Mouse (Mus musculus) hindbrain, embryonic 10.5 days (tissue): ENCODE measurements around the gene Dock7. TPM values are rescaled to one million over a fixed set of nuclear protein-coding genes. Genes with fewer than 3 reads are reported as not detected.
A peak's percentile ranks its signal among the peaks of the same experiment; 100 is the strongest.
"Not testable (repeated sequence)": the region's sequence is repeated elsewhere in the genome, so short reads cannot be mapped to it uniquely, and the experiment has no call there.

ENCODE experiments used
- DNase-seq: peaks from one replicate; pipeline ENCODE4 v3.0.0-alpha.2; 2017; ENCODE audit warnings: low spot score
- H3K27ac ChIP-seq: fragments of 300-500 bp; sonication (generic); 2 replicates; pipeline ENCODE4 v1.5.1; 2016; ENCODE audit warnings: mild to moderate bottlenecking, moderate library complexity
- H3K27me3 ChIP-seq: fragments of 300-500 bp; sonication (generic); 2 replicates; pipeline ENCODE4 v1.6.1; 2016; ENCODE audit warnings: mild to moderate bottlenecking; ENCODE audit not compliant: poor library complexity, insufficient read depth, severe bottlenecking
- H3K36me3 ChIP-seq: fragments of 300-500 bp; sonication (generic); 2 replicates; pipeline ENCODE4 v1.6.1; 2016; ENCODE audit warnings: mild to moderate bottlenecking, moderate library complexity
- H3K4me1 ChIP-seq: fragments of 300-500 bp; sonication (generic); replicated peaks from 2 replicates; pipeline ENCODE4 v1.6.1; 2016; ENCODE audit warnings: mild to moderate bottlenecking
- H3K4me3 ChIP-seq: fragments of 300-500 bp; sonication (generic); 2 replicates; pipeline ENCODE4 v1.5.1; 2016; ENCODE audit warnings: mild to moderate bottlenecking, moderate library complexity
- H3K9me3 ChIP-seq: fragments of 300-500 bp; sonication (generic); 2 replicates; pipeline ENCODE4 v1.6.1; 2016; ENCODE audit warnings: mild to moderate bottlenecking, moderate library complexity
- WGBS: fragments of 180-500 bp; shearing (Covaris S2); methylation state at CpG from one replicate; pipeline ENCODE4 v1.1.7; 2016; 5-methylcytosine and 5-hydroxymethylcytosine counted together
- polyA plus RNA-seq: library from polyadenylated mRNA; unstranded; fragments of >200 nt; fragmentation: Nextera tagmentation; extraction: Ambion mirVana; gene quantifications from 2 replicates; pipeline ENCODE4 v1.2.1, GENCODE M21; 2016

Dock7 gene
- polyA plus RNA-seq, 1 experiment from 2014 or later = 74.6 TPM

DNA sequence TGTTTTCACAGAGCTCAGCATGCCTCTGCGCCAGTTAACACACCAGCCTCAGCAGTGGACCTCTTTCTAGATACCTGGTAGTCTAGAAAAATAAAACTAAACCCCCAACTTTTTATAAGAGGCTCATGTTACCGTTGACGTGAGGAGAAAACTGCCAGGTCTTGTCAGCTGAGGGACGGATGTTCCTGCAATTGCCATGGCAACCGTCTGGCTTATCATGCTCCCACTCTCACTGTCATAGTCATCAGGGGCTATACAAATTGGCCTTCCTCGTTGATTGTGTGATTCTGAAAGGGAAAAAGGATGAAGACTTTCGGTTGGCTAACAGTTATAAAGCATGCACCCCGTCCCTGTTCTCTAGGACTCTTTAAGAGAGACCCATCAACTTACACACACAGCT, 145.0 kb downstream of the Dock7 start:
- 67% methylated on average over 8 of the region's 8 CpGs for WGBS
- Histone ChIP-seq H3K27me3 (no peaks in the 10 kb centered on the region), H3K4me3 (no peak overlapping the region), H3K27ac (no peak overlapping the region), H3K36me3 (peaks cover 92% of the 10 kb centered on the region), H3K9me3 (no peaks in the 10 kb centered on the region), H3K4me1 (no peaks in the 10 kb centered on the region)
- no peak for DNase-seq

DNA sequence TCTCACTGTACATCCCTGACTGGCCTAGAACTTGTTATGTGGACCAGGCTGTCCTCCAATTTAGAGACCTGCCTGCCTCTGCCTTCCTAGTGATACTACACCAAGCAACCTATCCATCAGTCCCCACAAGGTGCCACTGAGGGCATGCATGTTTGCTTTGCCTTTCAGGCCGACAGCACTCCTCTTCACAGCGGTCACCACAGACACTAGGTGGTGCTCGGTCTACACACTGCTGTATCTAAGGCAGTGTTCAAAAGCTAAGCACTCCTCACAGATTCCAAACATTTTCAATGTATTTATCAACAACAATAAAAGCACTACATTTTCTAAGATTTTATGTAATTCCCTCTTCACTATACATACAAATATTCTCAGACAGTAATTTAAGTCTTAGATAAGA, 150.8 kb downstream of the Dock7 start:
- no peak for DNase-seq
- H3K27me3 ChIP-seq = no peaks in the 10 kb centered on the region
- H3K9me3 ChIP-seq = no peaks in the 10 kb centered on the region
- H3K4me1 ChIP-seq = no peaks in the 10 kb centered on the region
- 88% methylated on average over 3 of the region's 3 CpGs for WGBS
- H3K4me3 ChIP-seq = no peak overlapping the region
- H3K36me3 ChIP-seq = peaks cover 96% of the 10 kb centered on the region
- H3K27ac ChIP-seq = no peak overlapping the region

DNA sequence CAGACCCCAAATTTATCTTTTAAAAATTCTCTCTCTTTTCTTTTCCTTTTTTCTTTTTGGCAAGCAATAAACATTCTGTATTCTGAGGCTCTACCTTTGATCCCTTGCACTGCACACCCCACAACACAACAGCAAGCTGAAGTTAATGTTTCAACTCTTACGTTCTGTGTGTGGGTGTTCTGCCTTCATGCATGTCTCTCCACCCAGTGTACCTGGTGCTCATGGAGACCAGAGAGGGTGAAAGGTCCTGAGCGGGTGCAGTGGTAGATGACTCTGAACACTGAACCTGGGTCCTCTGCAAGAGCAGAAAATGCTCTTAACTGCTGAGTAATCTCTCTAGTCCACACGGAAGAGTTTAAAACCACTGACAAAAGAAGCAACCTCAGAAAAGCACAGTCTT, 160.5 kb downstream of the Dock7 start:
- H3K36me3 ChIP-seq = peaks cover 89% of the 10 kb centered on the region
- H3K4me1 ChIP-seq = no peaks in the 10 kb centered on the region
- H3K27me3 ChIP-seq = no peaks in the 10 kb centered on the region

DNA sequence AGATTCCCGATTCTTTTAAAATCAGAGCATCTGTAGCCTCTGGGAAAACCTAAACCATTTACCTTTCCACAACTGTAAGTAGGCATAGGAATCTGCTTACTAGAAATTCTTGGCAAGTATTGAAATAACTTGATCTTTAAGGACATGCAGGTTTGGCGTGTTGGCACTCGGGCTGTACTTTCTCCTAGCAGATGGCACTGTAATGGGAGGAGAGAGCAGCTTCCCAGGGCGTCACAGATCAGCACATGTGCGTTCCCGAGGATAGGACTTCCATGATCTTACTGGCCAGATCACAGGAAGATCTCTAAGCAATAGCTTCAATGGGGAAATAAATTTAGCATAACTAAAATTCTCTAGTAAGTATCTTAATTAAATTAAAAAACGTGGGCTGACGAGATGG, 164.7 kb downstream of the Dock7 start:
- no peak for DNase-seq
- WGBS = 94% methylated on average over 8 of the region's 8 CpGs
- Histone ChIP-seq H3K27me3 (no peaks in the 10 kb centered on the region), H3K36me3 (peaks cover 75% of the 10 kb centered on the region), H3K9me3 (no peaks in the 10 kb centered on the region), H3K27ac (no peak overlapping the region), H3K4me3 (no peak overlapping the region), H3K4me1 (no peaks in the 10 kb centered on the region)

More for the DNA sequence above, 160.5 kb downstream of the Dock7 start:
- Histone ChIP-seq H3K4me3 (no peak overlapping the region), H3K9me3 (no peaks in the 10 kb centered on the region), H3K27ac (no peak overlapping the region)
- no peak for DNase-seq
- 88% methylated on average over 3 of the region's 3 CpGs for WGBS

DNA sequence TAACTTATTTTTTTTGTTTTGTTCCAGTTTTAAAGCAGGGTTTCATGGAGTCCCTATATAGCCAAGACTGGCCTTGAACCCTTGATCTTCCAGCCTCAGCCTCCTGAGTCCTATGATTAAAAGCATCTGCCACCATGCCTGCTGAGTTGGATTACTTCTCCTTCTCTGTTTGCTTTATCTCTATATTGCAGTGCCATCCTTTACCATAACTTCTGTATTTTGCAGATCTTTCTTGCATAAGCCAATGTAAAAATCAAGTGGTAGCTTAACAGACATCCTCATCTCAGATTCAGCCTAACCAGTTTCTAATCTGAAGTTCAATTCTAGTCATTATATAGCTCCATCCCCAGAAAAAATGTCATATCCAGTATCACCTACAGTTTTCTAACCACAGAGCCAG, 170.2 kb downstream of the Dock7 start:
- DNase-seq = no peak
- Histone ChIP-seq H3K4me3 (no peak overlapping the region), H3K27me3 (no peaks in the 10 kb centered on the region), H3K36me3 (peaks cover 39% of the 10 kb centered on the region), H3K9me3 (no peaks in the 10 kb centered on the region), H3K4me1 (no peaks in the 10 kb centered on the region), H3K27ac (no peak overlapping the region)

DNA sequence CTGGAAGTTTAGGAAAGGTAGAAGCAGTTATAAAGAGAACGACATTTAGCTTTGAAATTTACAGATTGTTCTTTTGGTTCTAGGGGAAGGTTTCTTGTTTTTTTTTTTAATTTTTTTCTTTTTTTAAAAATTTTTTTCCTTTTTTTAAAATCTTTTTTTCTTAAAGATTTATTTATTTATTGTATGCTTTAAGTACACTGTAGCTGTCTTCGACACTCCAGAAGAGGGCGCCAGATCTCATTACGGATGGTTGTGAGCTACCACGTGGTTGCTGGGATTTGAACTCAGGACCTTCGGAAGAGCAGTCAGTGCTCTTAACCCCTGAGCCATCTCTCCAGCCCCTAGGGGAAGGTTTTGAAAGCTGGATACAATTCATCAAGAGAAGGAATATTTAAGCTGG, 182.5 kb downstream of the Dock7 start:
- H3K4me1 ChIP-seq, H3K27ac ChIP-seq, H3K27me3 ChIP-seq, H3K9me3 ChIP-seq, H3K4me3 ChIP-seq, DNase-seq: not testable (repeated sequence)
- H3K36me3 ChIP-seq = peaks cover 89% of the 10 kb centered on the region
- 90% methylated on average over 6 of the region's 6 CpGs for WGBS

DNA sequence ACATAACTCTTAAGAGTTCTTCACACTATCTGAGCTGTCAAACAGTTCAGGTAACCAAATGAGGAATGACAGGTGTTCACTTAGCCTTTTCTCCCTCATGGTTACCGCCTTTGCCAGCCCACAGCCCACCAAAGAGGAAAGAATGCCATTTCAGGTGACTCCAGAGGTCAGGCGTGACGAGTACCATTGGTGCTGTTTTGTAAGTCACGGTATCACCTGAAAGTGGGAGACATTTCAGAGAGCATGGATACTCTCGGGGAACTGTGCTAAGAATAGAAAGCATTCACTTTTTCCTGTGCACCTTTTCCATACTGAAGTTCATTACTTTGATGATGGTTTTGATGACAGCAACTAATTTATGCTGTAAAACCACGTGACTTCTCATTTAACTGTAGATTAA, 184.7 kb downstream of the Dock7 start:
- no peaks in the 10 kb centered on the region for H3K4me1 ChIP-seq
- H3K36me3 ChIP-seq = peaks cover 93% of the 10 kb centered on the region

DNA sequence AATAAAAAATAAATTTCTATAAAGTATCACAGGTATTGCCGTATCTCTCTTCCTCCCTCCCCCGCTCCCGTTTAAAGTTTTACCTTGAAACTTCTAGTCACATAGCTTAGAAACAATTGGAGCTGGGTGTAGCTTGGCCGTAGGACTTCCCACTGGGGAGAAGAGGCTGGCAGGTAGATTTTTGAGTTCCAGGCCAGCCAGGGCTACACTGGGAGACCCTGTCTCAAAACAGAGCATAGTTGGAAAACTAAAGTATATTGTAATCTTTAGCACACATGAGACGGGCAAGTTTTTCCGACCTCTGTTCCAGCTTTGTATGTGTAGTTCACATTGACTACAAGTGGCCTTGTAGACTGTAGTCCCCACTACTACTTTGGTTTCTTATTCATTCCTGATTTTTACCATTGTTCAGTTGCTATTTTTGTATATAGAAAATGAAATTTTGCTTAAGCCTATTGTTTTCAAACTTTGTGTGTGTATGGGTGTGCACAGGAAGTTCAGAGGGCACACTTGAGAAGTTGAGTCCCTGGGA, 195.4 kb downstream of the Dock7 start:
- peaks cover 24% of the 10 kb centered on the region for H3K4me1 ChIP-seq
- 33% methylated on average over 6 of the region's 6 CpGs for WGBS
- no peaks in the 10 kb centered on the region for H3K27me3 ChIP-seq
- H3K9me3 ChIP-seq = no peaks in the 10 kb centered on the region
- peak overlapping the region; percentile 99; the same call in 1 of the 2 replicates for H3K27ac ChIP-seq
- H3K36me3 ChIP-seq = peaks cover 28% of the 10 kb centered on the region
- H3K4me3 ChIP-seq = peak overlapping the region; percentile 99
- DNase-seq = no peak

More for the DNA sequence above, 184.7 kb downstream of the Dock7 start:
- Histone ChIP-seq H3K4me3 (no peak overlapping the region), H3K27ac (no peak overlapping the region), H3K9me3 (no peaks in the 10 kb centered on the region), H3K27me3 (no peaks in the 10 kb centered on the region)
- DNase-seq = no peak
- WGBS = 88% methylated on average over 6 of the region's 6 CpGs

DNA sequence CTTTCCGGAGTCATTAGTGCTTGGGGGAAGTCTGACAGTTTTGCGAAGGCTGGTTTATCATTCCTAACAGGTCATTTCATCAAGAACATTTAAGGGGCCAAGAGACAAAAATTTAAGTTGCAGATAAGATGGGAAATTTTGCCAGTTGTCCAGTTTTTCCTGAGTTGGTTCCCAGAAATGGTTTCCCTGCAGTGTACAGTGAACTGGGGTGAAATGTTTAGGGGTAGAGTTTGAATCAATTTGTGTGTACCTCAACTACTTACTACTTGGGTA, 195.9 kb downstream of the Dock7 start:
- H3K4me3 ChIP-seq = peak overlapping the region; percentile 99
- no peaks in the 10 kb centered on the region for H3K9me3 ChIP-seq
- 1% methylated on average over 2 of the region's 2 CpGs for whole genome bisulfite sequencing
- peak overlapping the region; percentile 99 for H3K27ac ChIP-seq
- DNase-seq = no peak
- peaks cover 24% of the 10 kb centered on the region for H3K4me1 ChIP-seq
- H3K36me3 ChIP-seq = peaks cover 23% of the 10 kb centered on the region
- no peaks in the 10 kb centered on the region for H3K27me3 ChIP-seq

DNA sequence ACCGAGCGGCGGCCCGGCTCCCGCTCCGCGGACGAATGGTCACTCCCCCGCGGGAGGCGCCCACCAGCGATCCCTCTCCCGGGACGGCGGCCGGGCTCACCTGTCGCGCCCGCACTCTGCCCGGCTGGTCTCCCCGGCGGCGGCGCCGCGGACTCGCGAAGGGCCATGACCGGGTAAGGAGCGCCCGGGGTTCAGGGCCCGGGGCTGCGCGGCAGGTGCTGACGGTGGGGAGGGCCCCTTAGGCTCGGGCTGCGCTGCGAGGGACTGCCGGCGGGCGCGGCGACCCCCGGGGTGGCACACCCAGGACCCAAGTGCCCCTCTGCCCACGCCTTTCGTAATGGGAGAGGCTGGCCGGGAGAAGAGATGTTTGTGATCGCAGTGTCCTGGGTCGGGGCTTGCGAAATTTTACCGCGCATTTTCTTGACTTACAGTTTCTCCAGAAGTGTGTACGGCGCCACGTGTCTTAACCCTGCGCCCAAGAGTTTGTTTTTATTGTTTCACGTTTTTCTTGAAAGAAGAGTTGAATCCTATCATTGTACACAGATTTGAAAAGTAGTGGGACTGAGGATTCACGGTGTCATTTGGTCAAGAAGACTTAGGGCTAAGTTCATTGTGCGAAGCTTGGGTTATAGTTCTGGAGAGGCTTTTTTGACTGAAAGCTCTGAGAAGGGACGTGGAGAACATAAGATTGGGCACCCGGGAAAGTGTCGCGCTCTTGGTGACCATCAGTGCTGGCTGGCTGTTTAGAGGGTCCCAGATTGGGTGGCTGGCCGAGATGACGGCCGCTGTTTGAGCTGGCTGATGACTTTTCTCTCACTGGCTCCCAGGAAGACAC, 196.4 kb downstream of the Dock7 start:
- H3K4me1 ChIP-seq = peaks cover 24% of the 10 kb centered on the region
- H3K9me3 ChIP-seq = no peaks in the 10 kb centered on the region
- peaks cover 17% of the 10 kb centered on the region for H3K36me3 ChIP-seq
- peak overlapping the region; percentile 99 for H3K27ac ChIP-seq
- no peaks in the 10 kb centered on the region for H3K27me3 ChIP-seq
- DNase-seq = peak; percentile 27
- H3K4me3 ChIP-seq = peak overlapping the region; percentile 99
- WGBS = under 1% methylated on average over 66 of the region's 66 CpGs

DNA sequence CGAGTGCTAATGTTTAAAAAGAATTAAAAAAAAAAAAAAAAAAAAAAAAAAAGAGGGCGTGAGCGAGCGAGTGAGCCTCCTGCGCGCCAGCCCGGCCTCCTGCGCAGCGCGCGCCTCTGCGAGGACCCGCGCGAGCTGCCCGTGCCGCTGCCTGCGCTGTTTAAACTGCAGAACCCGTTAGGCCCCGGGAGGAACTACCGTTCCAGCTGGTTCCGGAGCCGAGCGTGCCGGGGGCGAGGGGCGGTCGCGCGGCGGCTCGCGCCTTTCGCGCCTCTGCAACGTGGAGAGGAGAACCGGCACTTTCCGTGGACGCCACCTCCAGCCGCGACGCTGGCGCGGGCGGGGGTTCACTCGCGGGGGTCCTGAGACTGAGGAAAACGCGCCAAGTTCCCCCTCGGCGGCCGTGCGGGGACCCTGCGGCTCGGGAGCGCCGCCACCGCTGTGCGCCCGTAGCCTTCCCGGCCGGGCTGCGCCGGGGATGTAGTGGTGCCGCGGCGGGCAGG, 197.1 kb downstream of the Dock7 start, which contains the start of gene Usp1:
Gene Usp1 (plus strand): TSS at position 243 of the 503 bp plus-strand sequence.
- peak within 1 kb of the TSS; percentile 99 for H3K4me3 ChIP-seq
- H3K9me3 ChIP-seq = no peaks in the 10 kb centered on the region
- H3K27me3 ChIP-seq = no peaks in the 10 kb centered on the region
- peak within 1 kb of the TSS; percentile 99 for H3K27ac ChIP-seq
- peaks cover 11% of the 10 kb centered on the region for H3K36me3 ChIP-seq
- DNase-seq = peak; percentile 87
- peaks cover 24% of the 10 kb centered on the region for H3K4me1 ChIP-seq
- WGBS = under 1% methylated on average over 67 of the region's 67 CpGs

DNA sequence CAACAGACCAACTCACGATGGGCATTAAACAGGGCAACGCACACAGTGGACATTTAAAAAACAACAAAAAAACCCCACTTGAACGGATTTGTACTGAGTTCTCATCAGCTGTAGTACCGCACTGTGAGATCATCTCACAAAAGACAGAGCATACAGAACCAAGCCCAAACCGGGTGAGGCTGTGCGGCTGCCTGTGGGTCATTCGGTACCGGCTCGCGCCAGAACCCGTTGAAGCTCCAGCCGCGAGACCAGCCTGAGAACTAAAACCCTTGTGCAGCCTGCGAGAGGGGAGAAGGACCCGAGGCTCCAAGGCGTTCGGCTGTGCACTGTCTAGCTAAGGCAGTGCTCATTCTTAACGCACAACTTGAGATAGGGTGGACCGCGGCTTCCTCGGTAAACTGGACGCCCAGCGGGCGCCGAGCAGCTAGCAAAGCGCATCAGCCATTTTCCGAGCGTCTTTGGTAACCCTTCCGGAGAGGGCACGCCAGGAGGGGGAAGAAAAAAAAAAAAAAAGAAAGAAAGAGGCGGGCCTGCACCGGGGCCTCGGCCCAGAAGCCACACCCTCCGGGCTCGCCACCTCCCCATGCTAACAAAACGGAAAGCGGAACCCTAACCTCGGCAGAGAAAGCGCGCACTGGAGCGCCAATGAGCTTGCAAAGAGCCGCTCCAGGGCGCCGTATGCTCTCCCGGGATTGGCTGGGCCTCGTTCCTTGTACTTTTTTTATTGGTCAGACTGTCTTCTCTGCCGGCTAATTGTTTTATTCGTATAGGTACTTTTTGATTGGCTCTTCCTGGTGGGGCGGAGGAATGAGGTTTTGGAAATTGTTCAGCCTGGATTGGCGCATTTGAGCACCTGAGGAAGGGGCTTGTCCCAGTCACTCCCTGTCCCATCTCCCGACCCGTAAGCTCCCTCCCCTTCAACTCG, 197.8 kb downstream of the Dock7 start:
- peaks cover 24% of the 10 kb centered on the region for H3K4me1 ChIP-seq
- WGBS = under 1% methylated on average over 53 of the region's 53 CpGs
- H3K9me3 ChIP-seq = no peaks in the 10 kb centered on the region
- H3K4me3 ChIP-seq = peak overlapping the region; percentile 99
- H3K27ac ChIP-seq = peak overlapping the region; percentile 99
- DNase-seq = peak; percentile 98
- H3K36me3 ChIP-seq = peaks cover 4% of the 10 kb centered on the region
- H3K27me3 ChIP-seq = no peaks in the 10 kb centered on the region
